Mouse (Mus musculus) neural tube, embryonic 13.5 days (tissue): Measurements from ENCODE around the gene Svop. TPM values are rescaled to one million over a fixed set of nuclear protein-coding genes. Genes with fewer than 3 reads are reported as not detected.

ENCODE experiments used
- ATAC-seq: fragments of 200-750 bp; cut with Nextera tagmentation; 2 replicates; pipeline ENCODE4 v1.8.0; 2017; ENCODE audit warnings: low read depth, mild to moderate bottlenecking, moderate TSS enrichment, moderate library complexity
- H3K27ac ChIP-seq: fragments of 300-500 bp; sonication (generic); replicated peaks from 2 replicates; pipeline ENCODE4 v1.5.1; 2015; ENCODE audit warnings: moderate library complexity, mild to moderate bottlenecking, inconsistent platforms
- H3K27me3 ChIP-seq: fragments of 300-500 bp; sonication (generic); 2 replicates; pipeline ENCODE4 v1.6.1; 2015; ENCODE audit warnings: mild to moderate bottlenecking, inconsistent platforms
- H3K36me3 ChIP-seq: fragments of 300-500 bp; sonication (generic); 2 replicates; pipeline ENCODE4 v1.6.1; 2015; ENCODE audit warnings: mild to moderate bottlenecking, inconsistent platforms
- H3K4me1 ChIP-seq: fragments of 300-500 bp; sonication (generic); replicated peaks from 2 replicates; pipeline ENCODE4 v1.6.1; 2015; ENCODE audit warnings: inconsistent platforms
- H3K4me2 ChIP-seq: fragments of 300-500 bp; sonication (generic); 2 replicates; pipeline ENCODE4 v1.6.1; 2015; ENCODE audit warnings: inconsistent platforms, mild to moderate bottlenecking, moderate library complexity
- H3K4me3 ChIP-seq: fragments of 300-500 bp; sonication (generic); 2 replicates; pipeline ENCODE4 v1.5.1; 2015; ENCODE audit warnings: mild to moderate bottlenecking, inconsistent platforms
- H3K9ac ChIP-seq: fragments of 300-500 bp; sonication (generic); 2 replicates; pipeline ENCODE4 v1.6.1; 2015; ENCODE audit warnings: moderate library complexity, mild to moderate bottlenecking, inconsistent platforms
- H3K9me3 ChIP-seq: fragments of 300-500 bp; sonication (generic); 2 replicates; pipeline ENCODE4 v1.6.1; 2016; ENCODE audit warnings: inconsistent platforms
- WGBS: fragments of 180-500 bp; shearing (Covaris S2); methylation state at CpG from one replicate; pipeline ENCODE4 v1.1.7; 2015; 5-methylcytosine and 5-hydroxymethylcytosine counted together
- polyA plus RNA-seq: library from polyadenylated mRNA; unstranded; fragments of >200 nt; fragmentation: Nextera tagmentation; extraction: Ambion mirVana; gene quantifications from 2 replicates; pipeline ENCODE4 v1.2.1, GENCODE M21; 2015

Svop gene
- polyA plus RNA-seq, 1 experiment from 2014 or later = 79.6 TPM

DNA sequence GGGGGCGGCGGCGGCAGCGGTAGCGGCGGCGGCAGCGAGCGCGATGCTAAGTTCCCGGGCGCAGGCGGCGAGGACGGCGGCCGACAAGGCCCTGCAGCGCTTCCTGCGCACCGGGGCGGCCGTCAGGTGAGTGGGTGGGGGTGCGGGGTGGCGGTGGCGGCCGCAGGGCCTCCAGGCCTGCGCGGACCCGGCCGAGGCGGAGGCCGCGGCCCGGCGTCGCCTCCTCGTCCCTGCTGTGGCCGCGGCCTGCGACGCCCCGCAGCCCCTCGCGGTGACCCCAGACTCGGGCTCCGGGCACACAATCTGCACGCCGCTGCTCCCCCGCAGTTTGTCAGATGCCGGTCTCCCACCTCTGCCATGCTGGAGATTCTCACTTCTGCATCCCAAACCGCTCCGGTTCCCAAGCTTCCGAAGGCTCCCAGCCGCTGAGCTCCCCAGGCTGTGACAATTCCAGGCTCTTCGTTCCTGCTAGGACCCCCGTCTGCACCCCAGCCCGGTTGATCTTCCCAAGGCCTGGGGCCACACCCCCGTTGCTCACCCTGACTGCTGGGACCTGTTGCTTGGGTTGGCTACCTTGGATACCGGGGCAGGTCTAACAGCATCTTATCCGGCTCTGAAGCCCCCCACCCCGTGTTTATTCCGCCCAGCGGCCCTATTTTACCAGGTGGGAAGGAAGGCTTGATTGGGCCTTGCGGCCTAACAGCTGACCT, 9.2 kb upstream of the Svop start:
- peak overlapping the region; percentile 80 for H3K4me2 ChIP-seq
- H3K27me3 ChIP-seq = no peaks in the 10 kb centered on the region
- peak; percentile 49 for ATAC-seq
- peak overlapping the region; percentile 95 for H3K9ac ChIP-seq
- peak overlapping the region; percentile 78 for H3K27ac ChIP-seq
- H3K36me3 ChIP-seq = peaks cover 29% of the 10 kb centered on the region
- H3K9me3 ChIP-seq = no peaks in the 10 kb centered on the region
- 3% methylated on average over 58 of the region's 64 CpGs for WGBS
- H3K4me3 ChIP-seq = peak overlapping the region; percentile 96
- H3K4me1 ChIP-seq = peaks cover 22% of the 10 kb centered on the region

DNA sequence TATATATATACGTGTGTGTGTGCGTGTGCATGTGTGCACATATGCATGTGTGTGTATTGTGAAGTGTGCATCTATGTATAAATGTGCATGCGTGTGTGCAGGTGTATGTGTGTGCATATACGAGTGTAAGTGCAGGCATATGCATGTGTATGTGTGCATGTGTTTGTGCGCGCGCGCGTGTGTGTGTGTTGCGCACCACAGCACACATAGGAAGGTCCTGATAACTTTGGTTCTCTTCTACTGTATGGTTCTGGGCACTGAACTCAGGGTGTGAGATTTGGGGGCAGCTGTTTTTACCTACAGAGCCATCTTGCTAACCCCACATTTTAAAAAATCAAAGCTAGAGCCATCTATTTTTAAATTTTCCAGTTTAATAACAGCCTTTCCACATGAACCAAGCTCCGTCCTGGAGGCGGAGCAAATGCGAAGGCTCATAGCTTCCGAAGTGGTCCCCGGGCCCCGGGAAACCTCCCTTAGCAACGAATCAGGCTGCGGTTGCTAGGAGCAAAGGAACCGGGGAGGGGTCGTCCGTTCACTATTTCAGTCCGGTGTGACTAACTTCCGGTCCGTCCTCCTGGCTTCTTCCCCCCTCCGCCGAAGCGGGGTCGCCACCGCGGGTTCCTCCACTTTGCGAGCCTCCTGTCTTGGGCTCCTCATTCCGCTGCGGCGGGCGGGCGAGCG, 8.5 kb upstream of the Svop start:
- H3K36me3 ChIP-seq = peaks cover 22% of the 10 kb centered on the region; the same call in 1 of the 2 replicates
- peak overlapping the region; percentile 80 for H3K4me2 ChIP-seq
- peak; percentile 92 for ATAC-seq
- H3K9ac ChIP-seq = peak overlapping the region; percentile 95
- H3K9me3 ChIP-seq = no peaks in the 10 kb centered on the region
- peak overlapping the region; percentile 96 for H3K4me3 ChIP-seq
- H3K27ac ChIP-seq = peak overlapping the region; percentile 78
- 8% methylated on average over 37 of the region's 37 CpGs for WGBS
- H3K4me1 ChIP-seq = peaks cover 22% of the 10 kb centered on the region
- H3K27me3 ChIP-seq = no peaks in the 10 kb centered on the region

DNA sequence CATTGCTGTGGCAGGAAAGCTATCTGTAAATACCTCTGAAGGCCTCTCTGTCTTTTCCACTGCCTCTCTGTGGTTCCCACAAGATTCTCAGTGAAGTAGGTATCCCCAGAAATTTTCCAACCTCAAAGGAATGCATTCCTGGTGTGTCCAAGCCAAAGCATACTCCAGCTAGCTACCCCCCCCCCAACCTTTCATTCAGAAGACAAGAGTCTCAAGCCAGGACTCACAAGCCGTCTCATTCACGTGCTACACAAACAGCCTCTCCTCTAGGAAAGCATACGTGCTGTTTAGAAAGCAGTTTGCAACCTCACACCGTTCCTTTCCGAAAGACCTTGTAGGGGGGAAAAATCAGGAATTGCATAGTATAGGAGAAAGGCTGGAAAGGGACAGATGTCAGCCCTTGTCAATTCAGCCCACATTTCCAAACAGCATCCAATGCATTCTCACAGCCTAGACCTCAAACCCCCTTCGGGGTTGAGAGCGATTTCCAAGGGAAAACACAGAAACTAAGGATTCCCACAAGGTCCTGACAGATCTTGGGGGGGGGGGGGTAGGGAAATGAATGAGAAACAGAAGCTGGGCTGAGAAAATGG, 853 bp downstream of the Svop start:
- H3K36me3 ChIP-seq = no peaks in the 10 kb centered on the region
- peak; percentile 37; the same call in 1 of the 2 replicates for ATAC-seq
- H3K4me1 ChIP-seq = peaks cover 24% of the 10 kb centered on the region
- no peaks in the 10 kb centered on the region for H3K27me3 ChIP-seq
- H3K4me3 ChIP-seq = peak overlapping the region; percentile 71
- peak overlapping the region; percentile 64 for H3K4me2 ChIP-seq
- H3K27ac ChIP-seq = peak overlapping the region; percentile 97
- H3K9ac ChIP-seq = peak overlapping the region; percentile 93
- WGBS = 14% methylated on average over 7 of the region's 7 CpGs
- no peaks in the 10 kb centered on the region for H3K9me3 ChIP-seq

DNA sequence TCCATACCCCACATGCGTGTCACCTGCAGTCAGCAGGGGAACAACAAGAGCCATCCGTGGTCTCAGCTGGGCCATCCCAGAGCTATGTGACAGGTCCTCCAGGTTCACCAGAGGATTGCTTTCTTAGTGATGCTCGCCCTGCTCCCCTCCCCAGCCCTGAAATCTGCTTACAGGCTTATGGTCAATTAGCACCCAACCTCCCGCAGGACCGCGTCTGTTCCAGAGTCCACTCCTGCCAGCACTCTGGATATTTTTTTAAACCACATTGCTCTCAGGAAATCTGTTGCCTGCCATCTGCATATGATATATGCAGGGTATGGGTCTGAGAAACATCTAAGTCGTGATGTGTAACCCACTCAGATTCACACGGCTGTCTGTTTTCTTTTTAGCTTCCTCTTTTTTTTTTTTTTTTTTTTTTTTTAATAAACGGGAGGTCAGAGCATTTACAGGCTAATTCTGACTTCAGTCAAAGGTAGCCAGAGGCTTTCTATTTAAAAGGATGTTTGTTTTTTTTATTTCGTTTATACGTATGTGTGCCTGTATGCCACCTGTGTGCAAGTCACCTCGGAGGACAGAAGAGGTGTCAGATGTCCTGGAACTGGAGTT, 3.4 kb downstream of the Svop start:
- no peak overlapping the region for H3K27ac ChIP-seq
- H3K4me2 ChIP-seq = no peak overlapping the region
- H3K9ac ChIP-seq = no peak overlapping the region
- WGBS = 76% methylated on average over 12 of the region's 12 CpGs
- H3K4me3 ChIP-seq = no peak overlapping the region
- H3K27me3 ChIP-seq = no peaks in the 10 kb centered on the region
- H3K9me3 ChIP-seq = no peaks in the 10 kb centered on the region
- H3K4me1 ChIP-seq = peaks cover 24% of the 10 kb centered on the region
- ATAC-seq = no peak
- H3K36me3 ChIP-seq = 0 out of 2 replicates have a peak, but pooled peaks cover 3% of the 10 kb centered on the region

DNA sequence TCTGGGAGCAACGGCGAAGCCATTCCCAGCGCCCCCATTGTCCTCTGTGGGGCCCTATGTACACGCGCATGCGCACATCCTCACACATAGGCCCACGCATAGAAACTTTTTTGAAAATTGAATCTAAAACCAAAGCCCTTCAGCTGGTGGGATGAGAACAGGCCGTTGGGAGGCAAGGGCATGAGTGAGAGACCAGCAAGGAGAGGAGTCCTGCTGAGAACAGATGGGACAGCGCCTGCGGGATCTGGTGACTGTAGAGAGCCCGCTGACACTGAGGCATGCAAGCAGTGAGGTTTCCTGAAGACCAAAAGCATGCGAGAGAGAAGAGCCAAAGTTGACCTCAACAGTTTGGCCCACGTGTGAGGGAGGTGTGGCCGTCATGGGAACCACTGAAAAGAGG, 5.9 kb downstream of the Svop start:
- Histone ChIP-seq H3K9me3 (no peaks in the 10 kb centered on the region), H3K4me3 (no peak overlapping the region), H3K9ac (no peak overlapping the region), H3K27ac (no peak overlapping the region), H3K27me3 (no peaks in the 10 kb centered on the region), H3K4me1 (peaks cover 17% of the 10 kb centered on the region), H3K4me2 (no peak overlapping the region), H3K36me3 (peaks cover 7% of the 10 kb centered on the region; the same call in 1 of the 2 replicates)
- no peak for ATAC-seq
- WGBS = 84% methylated on average over 14 of the region's 14 CpGs

DNA sequence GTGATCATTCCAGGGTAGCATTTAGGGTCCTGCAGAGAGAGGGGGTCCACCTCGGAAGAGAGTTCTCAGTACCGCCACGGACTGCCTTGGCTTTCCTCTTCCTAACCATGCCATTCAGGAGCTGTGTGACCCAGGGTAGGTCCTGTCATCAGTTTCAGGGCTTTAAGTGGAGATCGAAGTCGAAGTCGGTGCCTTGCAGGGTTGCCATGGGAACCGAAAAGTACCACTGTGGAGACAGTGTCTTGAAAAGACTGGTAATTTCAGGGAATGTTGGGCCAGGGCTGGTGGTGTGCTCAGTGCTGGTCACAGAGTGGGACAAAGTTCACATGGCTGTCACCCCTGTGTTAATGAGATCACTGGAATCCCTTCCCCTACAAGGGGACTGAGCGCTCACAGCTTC, 14.4 kb downstream of the Svop start:
- Histone ChIP-seq H3K4me1 (no peaks in the 10 kb centered on the region), H3K27me3 (no peaks in the 10 kb centered on the region), H3K9ac (no peak overlapping the region), H3K36me3 (peaks cover 9% of the 10 kb centered on the region; the same call in 1 of the 2 replicates), H3K4me2 (no peak overlapping the region), H3K27ac (no peak overlapping the region), H3K4me3 (no peak overlapping the region), H3K9me3 (no peaks in the 10 kb centered on the region)
- 52% methylated on average over 8 of the region's 8 CpGs for WGBS
- no peak for ATAC-seq

DNA sequence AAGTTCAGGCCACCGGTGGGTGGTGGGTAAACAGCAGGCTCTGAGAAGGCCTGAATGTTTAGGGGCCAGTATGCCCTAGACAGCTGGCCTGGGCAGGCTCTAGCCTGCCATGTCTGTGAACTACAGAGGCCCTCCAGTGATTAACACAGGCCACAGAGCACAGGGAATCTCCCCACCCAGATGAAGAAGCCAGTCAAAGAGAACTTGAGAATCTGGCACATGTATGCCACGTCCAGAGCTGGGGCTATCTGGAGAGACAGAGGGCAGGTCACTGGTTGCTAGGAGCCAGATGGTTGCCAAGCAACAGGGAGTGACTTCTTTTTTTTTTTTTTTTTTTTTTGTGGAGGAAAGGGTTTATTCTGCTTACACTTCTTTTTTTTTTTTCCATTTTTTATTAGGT, 19.1 kb downstream of the Svop start:
- H3K4me1 ChIP-seq = no peaks in the 10 kb centered on the region
- H3K27me3 ChIP-seq = no peaks in the 10 kb centered on the region
- no peaks in the 10 kb centered on the region for H3K9me3 ChIP-seq
- WGBS = 42% methylated on average over 2 of the region's 2 CpGs
- no peak overlapping the region for H3K9ac ChIP-seq
- no peak overlapping the region for H3K4me2 ChIP-seq
- H3K36me3 ChIP-seq = peaks cover 10% of the 10 kb centered on the region; the same call in 1 of the 2 replicates
- ATAC-seq = no peak
- no peak overlapping the region for H3K27ac ChIP-seq
- H3K4me3 ChIP-seq = no peak overlapping the region

DNA sequence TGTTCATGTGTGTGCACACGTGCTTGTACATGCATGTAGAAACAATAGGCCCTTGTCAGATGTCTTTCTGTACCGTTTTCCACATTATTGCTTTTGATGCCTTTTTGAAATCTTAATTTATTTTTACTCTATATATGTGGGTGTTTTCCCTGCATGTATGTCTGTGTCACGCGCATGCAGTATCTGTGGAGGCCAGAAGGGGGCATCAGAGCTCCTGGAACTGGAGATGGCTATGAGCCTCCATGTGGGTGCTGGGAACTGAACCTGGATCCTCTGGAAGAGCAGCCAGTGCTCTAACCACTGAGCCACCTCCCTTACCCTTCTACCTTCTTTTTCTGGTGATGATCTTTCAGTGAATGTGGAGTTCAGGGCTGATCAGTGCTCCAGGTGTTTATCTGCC, 20.5 kb downstream of the Svop start:
- 93% methylated on average over 4 of the region's 4 CpGs for WGBS
- Histone ChIP-seq H3K9me3 (no peaks in the 10 kb centered on the region), H3K27me3 (no peaks in the 10 kb centered on the region), H3K4me3 (no peak overlapping the region), H3K4me2 (no peak overlapping the region), H3K9ac (no peak overlapping the region), H3K27ac (no peak overlapping the region), H3K36me3 (peaks cover 10% of the 10 kb centered on the region; the same call in 1 of the 2 replicates), H3K4me1 (no peaks in the 10 kb centered on the region)
- no peak for ATAC-seq

DNA sequence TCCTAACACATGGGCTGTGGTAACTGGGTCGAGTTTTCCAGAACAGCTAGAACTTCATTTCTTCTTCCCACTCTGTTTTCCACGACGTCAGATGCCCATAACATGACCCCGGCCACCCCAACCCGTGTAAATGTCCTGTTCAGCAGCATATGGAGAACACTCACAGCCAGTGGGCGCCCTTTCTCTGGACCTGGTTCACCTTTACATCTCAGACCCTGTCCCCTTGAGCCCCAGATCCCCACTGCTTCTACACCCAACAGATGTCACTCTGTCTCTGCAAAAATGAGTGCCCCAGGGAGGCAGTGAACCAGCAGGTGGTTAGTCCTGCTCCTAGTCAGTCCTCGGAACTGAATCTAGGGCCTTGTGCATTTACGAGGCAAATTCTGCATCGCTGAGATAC, 23.4 kb downstream of the Svop start:
- no peak for ATAC-seq
- peaks cover 29% of the 10 kb centered on the region for H3K36me3 ChIP-seq
- WGBS = 75% methylated on average over 9 of the region's 9 CpGs
- H3K4me1 ChIP-seq = no peaks in the 10 kb centered on the region; the same call in 1 of the 2 replicates
- H3K9ac ChIP-seq = no peak overlapping the region
- H3K27ac ChIP-seq = no peak overlapping the region
- H3K4me3 ChIP-seq = no peak overlapping the region
- H3K4me2 ChIP-seq = no peak overlapping the region
- no peaks in the 10 kb centered on the region for H3K9me3 ChIP-seq
- no peaks in the 10 kb centered on the region for H3K27me3 ChIP-seq

DNA sequence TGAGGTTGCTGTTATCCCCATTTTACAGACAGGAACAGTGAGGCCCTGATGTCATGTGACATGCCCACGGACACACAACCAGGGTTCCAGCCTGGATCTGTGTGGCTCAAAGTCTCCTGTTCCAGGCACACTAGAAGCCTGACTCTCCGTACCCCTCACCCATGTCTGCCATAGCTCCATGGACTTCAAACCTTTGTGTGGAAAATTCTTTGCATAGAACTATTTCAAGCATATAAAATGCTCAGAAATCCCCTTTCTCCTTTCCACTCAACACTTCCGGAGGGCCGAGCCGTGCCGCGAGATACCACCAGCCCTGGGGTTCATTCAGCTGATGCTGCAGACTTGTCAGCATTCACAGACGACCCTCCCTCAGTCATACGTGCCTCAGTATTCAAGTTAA, 23.8 kb downstream of the Svop start:
- Histone ChIP-seq H3K36me3 (peaks cover 33% of the 10 kb centered on the region), H3K4me2 (no peak overlapping the region), H3K4me1 (no peaks in the 10 kb centered on the region; the same call in 1 of the 2 replicates), H3K9me3 (no peaks in the 10 kb centered on the region), H3K27me3 (no peaks in the 10 kb centered on the region), H3K27ac (no peak overlapping the region), H3K4me3 (no peak overlapping the region), H3K9ac (no peak overlapping the region)
- no peak for ATAC-seq
- WGBS = 85% methylated on average over 9 of the region's 9 CpGs

DNA sequence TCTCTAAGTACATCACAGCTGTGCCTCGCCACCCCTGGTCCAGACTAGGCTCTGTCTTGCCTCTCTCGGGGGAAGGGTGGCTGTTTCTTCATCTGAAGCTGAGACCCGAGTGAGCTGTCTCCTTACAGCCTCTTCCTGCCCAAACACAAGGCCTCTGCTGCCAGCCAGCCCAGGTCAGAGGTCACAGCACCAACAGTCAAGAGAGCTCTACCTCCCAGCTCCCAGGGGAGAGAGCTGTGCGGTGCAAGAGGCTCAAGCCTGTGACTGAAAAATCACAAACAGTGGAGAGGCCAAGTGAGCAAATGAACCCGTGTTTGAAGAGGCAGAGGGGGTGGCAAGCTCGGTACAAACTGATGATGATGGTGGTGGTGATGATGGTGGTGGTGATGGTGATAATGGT, 24.8 kb downstream of the Svop start:
- ATAC-seq = no peak
- H3K27ac ChIP-seq = no peak overlapping the region
- no peaks in the 10 kb centered on the region; the same call in 1 of the 2 replicates for H3K4me1 ChIP-seq
- WGBS = 52% methylated on average over 6 of the region's 6 CpGs
- H3K27me3 ChIP-seq = no peaks in the 10 kb centered on the region
- H3K36me3 ChIP-seq = peaks cover 35% of the 10 kb centered on the region
- no peak overlapping the region for H3K9ac ChIP-seq
- no peak overlapping the region for H3K4me3 ChIP-seq
- no peak overlapping the region for H3K4me2 ChIP-seq
- H3K9me3 ChIP-seq = no peaks in the 10 kb centered on the region

DNA sequence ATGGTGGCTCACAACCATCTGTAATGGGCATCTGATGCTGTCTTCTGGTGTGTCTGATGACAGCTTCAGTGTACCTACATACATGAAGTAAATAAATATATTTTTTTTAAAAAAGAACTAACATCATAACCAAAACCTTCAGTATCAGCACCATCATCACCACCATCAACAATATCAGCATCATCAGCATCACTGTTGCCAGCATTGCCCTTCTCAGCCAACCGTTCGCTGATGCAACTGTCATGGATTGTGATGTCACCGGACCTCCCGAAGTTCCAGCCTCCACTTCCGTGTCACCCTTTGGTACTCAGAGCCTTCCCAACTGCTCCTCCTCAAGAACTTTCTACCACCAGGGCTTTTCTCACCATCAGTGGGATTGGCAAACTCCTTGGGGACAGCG, 26.2 kb downstream of the Svop start, which contains the start of gene Usp30:
TSS of gene Usp30 (plus strand) at position 301 of the 400 bp plus-strand sequence.
- H3K9me3 ChIP-seq = no peaks in the 10 kb centered on the region
- no peaks in the 10 kb centered on the region for H3K27me3 ChIP-seq
- H3K4me3 ChIP-seq = no peak within 1 kb of the TSS
- H3K4me2 ChIP-seq = no peak within 1 kb of the TSS
- H3K4me1 ChIP-seq = no peaks in the 10 kb centered on the region; the same call in 1 of the 2 replicates
- 91% methylated on average over 6 of the region's 6 CpGs for WGBS
- no peak for ATAC-seq
- no peak within 1 kb of the TSS for H3K27ac ChIP-seq
- no peak within 1 kb of the TSS for H3K9ac ChIP-seq
- H3K36me3 ChIP-seq = peaks cover 31% of the 10 kb centered on the region
